Mouse (Mus musculus) spleen, adult 2 months (tissue): ENCODE results near the gene Map3k12. TPM values are rescaled to one million over a fixed set of nuclear protein-coding genes. Genes with fewer than 3 reads are reported as not detected.

Source experiments
- DNase-seq, 2 experiments: peaks; one replicate each; pipeline versions ENCODE4 v3.0.0 to v3.0.0-alpha.2; 2012 to 2021; ENCODE audit warnings: low spot score in 2 of 2, low read depth in 1 of 2
- H3K27ac ChIP-seq: fragments of 200-500 bp; 2 replicates; pipeline ENCODE4 v1.5.1; 2012; ENCODE audit warnings: low read length, inconsistent platforms; ENCODE audit not compliant: insufficient read depth
- H3K27me3 ChIP-seq: fragments of 200-500 bp; 2 replicates; pipeline ENCODE4 v1.6.1; 2012; ENCODE audit warnings: mild to moderate bottlenecking, moderate library complexity, low read length, inconsistent platforms; ENCODE audit not compliant: control insufficient read depth, insufficient read depth
- H3K36me3 ChIP-seq: fragments of 200-500 bp; 2 replicates; pipeline ENCODE4 v1.6.1; 2012; ENCODE audit warnings: mild to moderate bottlenecking, low read length, inconsistent platforms; ENCODE audit not compliant: control insufficient read depth, insufficient read depth
- H3K4me1 ChIP-seq: fragments of 200-500 bp; 2 replicates; pipeline ENCODE4 v1.6.1; 2011; ENCODE audit warnings: inconsistent platforms; ENCODE audit not compliant: control insufficient read depth, insufficient read depth, insufficient read length
- H3K4me3 ChIP-seq: fragments of 200-500 bp; 2 replicates; pipeline ENCODE4 v1.5.1; 2011; ENCODE audit warnings: mild to moderate bottlenecking, inconsistent platforms; ENCODE audit not compliant: insufficient read depth, insufficient read length; ENCODE audit errors: extremely low read depth
- CTCF ChIP-seq: fragments of 200-500 bp; IDR thresholded peaks from 2 replicates; pipeline ENCODE4 v1.5.1; 2011; ENCODE audit warnings: mild to moderate bottlenecking, inconsistent platforms; ENCODE audit not compliant: insufficient read depth, insufficient read length, insufficient replicate concordance; ENCODE audit errors: extremely low read depth
- POLR2A ChIP-seq: fragments of 200-500 bp; IDR thresholded peaks from 2 replicates; pipeline ENCODE4 v1.6.1; 2011; ENCODE audit warnings: low read depth, low read length, inconsistent platforms
- WGBS: fragments of 180-500 bp; shearing (Covaris S2); methylation state at CpG from one replicate; pipeline ENCODE4 v1.1.7; 2018; 5-methylcytosine and 5-hydroxymethylcytosine counted together
- polyA plus RNA-seq: library from polyadenylated mRNA; depleted of rRNA; stranded (reverse); fragments of >200 nt; gene quantifications from 2 replicates; pipeline ENCODE4 v1.2.3, GENCODE M21; 2012

The Map3k12 gene
- polyA plus RNA-seq, 1 experiment, result 2.1 TPM

- 66% methylated on average over 3 of the region's 3 CpGs for WGBS
- Histone ChIP-seq H3K36me3 (peaks cover 59% of the 10 kb centered on the region), H3K4me1 (no peaks in the 10 kb centered on the region), H3K27ac (no peak overlapping the region), H3K27me3 (no peaks in the 10 kb centered on the region), H3K4me3 (no peak overlapping the region)
- DNase-seq, result no peak
- TF ChIP-seq POLR2A, result no peak
- no peak for TF ChIP-seq CTCF
These were observed 17.5 kb downstream of the Map3k12 start for GRCm38 (mm10) chr15:102499370-102499769.

DNA sequence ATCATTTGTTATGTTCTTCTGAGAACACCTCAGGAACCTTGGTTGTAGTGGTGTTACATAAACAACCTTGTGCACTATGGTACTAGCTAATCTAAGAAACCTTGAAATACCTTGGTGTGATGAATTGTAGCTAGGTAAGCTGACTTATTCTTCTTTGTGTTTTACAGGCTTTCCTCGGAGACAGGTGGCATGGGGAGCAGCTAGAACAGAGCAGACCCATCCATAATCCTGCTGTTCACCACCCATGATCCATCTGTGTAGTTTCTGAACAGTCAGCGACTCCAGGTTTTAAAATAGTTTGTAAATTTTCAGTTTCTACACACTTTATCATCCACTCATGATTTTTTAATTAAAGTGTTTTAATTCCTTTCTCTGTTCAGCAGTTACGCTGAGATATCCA, 18.5 kb downstream of the Map3k12 start:
- Histone ChIP-seq H3K27me3 (no peaks in the 10 kb centered on the region), H3K27ac (no peak overlapping the region), H3K36me3 (peaks cover 57% of the 10 kb centered on the region), H3K4me1 (no peaks in the 10 kb centered on the region), H3K4me3 (no peak overlapping the region)
- no peak for DNase-seq
- 91% methylated on average over 3 of the region's 3 CpGs for WGBS
- TF ChIP-seq CTCF, result no peak
- no peak for TF ChIP-seq POLR2A

DNA sequence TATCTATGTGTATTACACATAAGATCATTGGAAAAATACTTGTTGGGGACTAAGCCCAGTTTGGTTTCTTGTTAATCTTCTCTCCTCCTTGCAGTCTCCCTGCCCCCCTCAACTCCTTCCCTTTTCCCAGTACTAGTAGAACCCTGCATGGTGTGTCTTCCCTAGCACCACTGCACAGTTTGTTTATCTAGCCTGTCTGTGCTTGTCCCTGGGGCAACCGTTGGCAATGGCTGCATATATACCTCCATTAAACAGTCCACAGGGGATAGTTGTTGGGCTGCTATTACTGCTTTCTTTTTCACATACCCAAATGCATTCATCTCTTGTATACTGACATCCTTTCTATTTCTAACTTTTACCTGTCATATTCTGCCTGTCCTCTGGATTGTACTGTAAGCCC, 29.2 kb downstream of the Map3k12 start:
- TF ChIP-seq CTCF, result no peak
- no peak for TF ChIP-seq POLR2A
- peaks cover 58% of the 10 kb centered on the region for H3K36me3 ChIP-seq
- H3K4me1 ChIP-seq, result no peaks in the 10 kb centered on the region
- DNase-seq, result no peak
- H3K4me3 ChIP-seq, result no peak overlapping the region
- H3K27me3 ChIP-seq, result no peaks in the 10 kb centered on the region
- WGBS, result 85% methylated on average over 1 of the region's 1 CpGs
- no peak overlapping the region for H3K27ac ChIP-seq

- 97% methylated on average over 12 of the region's 12 CpGs for WGBS
- no peak for DNase-seq
- H3K27me3 ChIP-seq, result no peaks in the 10 kb centered on the region
- H3K27ac ChIP-seq, result no peak overlapping the region
- no peak for TF ChIP-seq CTCF
- no peak for TF ChIP-seq POLR2A
- no peaks in the 10 kb centered on the region for H3K4me1 ChIP-seq
- no peak overlapping the region for H3K4me3 ChIP-seq
- H3K36me3 ChIP-seq, result peaks cover 57% of the 10 kb centered on the region
These were observed 31.0 kb downstream of the Map3k12 start for GRCm38 (mm10) chr15:102485853-102486252.

GRCm38 (mm10) chr15:102483136-102483535, 33.7 kb downstream of the Map3k12 start:
- 95% methylated on average over 3 of the region's 3 CpGs for WGBS
- H3K27ac ChIP-seq, result no peak overlapping the region

GRCm38 (mm10) chr15:102474520-102474919, 42.3 kb downstream of the Map3k12 start:
- Histone ChIP-seq H3K4me1 (peaks cover 3% of the 10 kb centered on the region; the same call in 1 of the 2 replicates), H3K4me3 (no peak overlapping the region), H3K36me3 (peaks cover 27% of the 10 kb centered on the region), H3K27me3 (no peaks in the 10 kb centered on the region), H3K27ac (no peak overlapping the region)
- 93% methylated on average over 2 of the region's 2 CpGs for WGBS
- DNase-seq, result no peak
- TF ChIP-seq CTCF (no peak), POLR2A (no peak)

More at GRCm38 (mm10) chr15:102483136-102483535, 33.7 kb downstream of the Map3k12 start:
- no peak for TF ChIP-seq CTCF
- no peak for TF ChIP-seq POLR2A
- Histone ChIP-seq H3K4me1 (no peaks in the 10 kb centered on the region), H3K36me3 (peaks cover 47% of the 10 kb centered on the region), H3K4me3 (no peak overlapping the region), H3K27me3 (no peaks in the 10 kb centered on the region)
- DNase-seq, result no peak

- WGBS, result 90% methylated on average over 2 of the region's 2 CpGs
- H3K36me3 ChIP-seq, result peaks cover 22% of the 10 kb centered on the region
- H3K4me3 ChIP-seq, result no peak overlapping the region
- no peak for TF ChIP-seq CTCF
- TF ChIP-seq POLR2A, result no peak
- no peak for DNase-seq
- H3K27me3 ChIP-seq, result no peaks in the 10 kb centered on the region
- H3K4me1 ChIP-seq, result peaks cover 3% of the 10 kb centered on the region; the same call in 1 of the 2 replicates
- H3K27ac ChIP-seq, result no peak overlapping the region
These were observed 43.6 kb downstream of the Map3k12 start for GRCm38 (mm10) chr15:102473246-102473645.
